Mouse (Mus musculus): Measurements from ENCODE around the gene En2. TPM values are rescaled to one million over a fixed set of nuclear protein-coding genes. Genes with fewer than 3 reads are reported as not detected.

Gene En2
- polyA plus RNA-seq, 1 experiment from 2014 or later: not detected

DNA sequence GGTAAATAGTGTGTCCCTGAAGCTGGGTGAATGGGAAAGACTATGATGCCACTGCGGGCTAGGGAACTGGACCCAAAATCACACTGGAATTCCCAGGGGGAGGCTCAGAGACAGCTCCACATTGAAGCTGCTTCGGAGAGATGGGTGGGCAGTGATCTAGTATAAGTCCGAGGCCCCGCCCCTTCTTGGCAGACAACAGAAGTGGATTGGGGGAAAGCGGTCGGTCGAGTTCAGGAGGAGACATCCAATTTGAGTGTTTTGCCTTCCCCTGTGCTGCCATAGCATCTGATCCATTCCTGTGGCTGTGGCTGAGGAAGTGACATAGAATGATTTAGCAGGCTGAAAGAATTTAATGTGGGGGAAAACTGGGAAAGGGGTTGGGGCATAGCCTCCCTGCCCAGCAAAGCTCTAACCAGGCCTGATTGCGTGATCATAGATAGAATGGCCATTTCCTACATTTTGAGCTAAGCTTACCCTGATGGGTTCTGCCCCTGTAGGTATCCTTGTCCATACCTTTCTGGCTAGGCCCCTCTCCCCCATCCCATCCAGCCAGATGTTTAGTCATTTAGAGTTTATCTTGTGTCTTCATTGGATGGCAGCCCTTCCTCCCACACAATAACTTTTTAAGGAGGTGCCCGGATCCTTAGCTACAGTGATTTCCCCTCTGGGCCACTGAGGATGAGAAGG lies 8.3 kb upstream of the En2 start:
- DNase-seq (ENCODE audit: low spot score) (no peak), ATAC-seq (ENCODE audit: insufficient number of reproducible peaks, low FRiP score, low TSS enrichment, low read depth) (no peak)
- H3K36me3 ChIP-seq (ENCODE audit: control insufficient read depth, insufficient read depth, low read length): no peaks in the 10 kb centered on the region
- H3K4me3 ChIP-seq (ENCODE audit: low read depth, low read length): no peak overlapping the region
- H3K27ac ChIP-seq (replicated peaks; ENCODE audit: low read depth, low read length): no peak overlapping the region
- no peak overlapping the region for H3K4me2 ChIP-seq (ENCODE audit: low read depth, severe bottlenecking)
- H3K9ac ChIP-seq (ENCODE audit: low read length): no peak overlapping the region
- no peaks in the 10 kb centered on the region for H3K9me3 ChIP-seq (ENCODE audit: control insufficient read depth, low read length)
- no peaks in the 10 kb centered on the region for H3K4me1 ChIP-seq (ENCODE audit: control insufficient read depth, insufficient read depth, low read length)
- H3K27me3 ChIP-seq (ENCODE audit: control insufficient read depth, insufficient read depth, low read length): peaks cover 69% of the 10 kb centered on the region
- WGBS: 5% methylated on average over 9 of the region's 9 CpGs

DNA sequence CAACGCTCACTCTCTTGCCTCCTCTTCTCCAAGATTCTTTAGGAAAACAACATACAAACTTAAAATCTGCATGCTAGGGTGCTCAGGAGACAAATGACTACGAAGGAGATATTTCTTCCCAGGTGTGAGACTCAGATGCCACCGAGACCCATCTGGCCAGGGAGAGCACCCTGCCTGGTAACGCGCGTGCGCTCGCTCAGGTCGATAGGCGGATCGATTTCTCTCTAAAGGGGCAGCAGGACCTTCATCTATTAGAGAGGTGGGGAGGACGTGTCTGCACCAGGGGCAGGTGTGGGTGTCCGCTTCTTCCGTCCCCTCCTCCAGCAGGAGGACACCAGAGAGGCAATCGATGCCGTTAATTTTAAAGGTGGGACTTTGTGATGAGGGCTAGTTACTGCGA lies 7.7 kb upstream of the En2 start:
- Histone ChIP-seq H3K36me3 (ENCODE audit: control insufficient read depth, insufficient read depth, low read length) (no peaks in the 10 kb centered on the region), H3K27ac (replicated peaks; ENCODE audit: low read depth, low read length) (no peak overlapping the region), H3K9ac (ENCODE audit: low read length) (no peak overlapping the region), H3K4me3 (ENCODE audit: low read depth, low read length) (no peak overlapping the region), H3K4me2 (ENCODE audit: low read depth, severe bottlenecking) (no peak overlapping the region; the same call in 1 of the 2 replicates), H3K27me3 (ENCODE audit: control insufficient read depth, insufficient read depth, low read length) (peaks cover 71% of the 10 kb centered on the region), H3K4me1 (ENCODE audit: control insufficient read depth, insufficient read depth, low read length) (no peaks in the 10 kb centered on the region), H3K9me3 (ENCODE audit: control insufficient read depth, low read length) (no peaks in the 10 kb centered on the region)
- no peak for DNase-seq (ENCODE audit: low spot score)
- WGBS: 3% methylated on average over 17 of the region's 17 CpGs
- ATAC-seq (ENCODE audit: insufficient number of reproducible peaks, low FRiP score, low TSS enrichment, low read depth): no peak

DNA sequence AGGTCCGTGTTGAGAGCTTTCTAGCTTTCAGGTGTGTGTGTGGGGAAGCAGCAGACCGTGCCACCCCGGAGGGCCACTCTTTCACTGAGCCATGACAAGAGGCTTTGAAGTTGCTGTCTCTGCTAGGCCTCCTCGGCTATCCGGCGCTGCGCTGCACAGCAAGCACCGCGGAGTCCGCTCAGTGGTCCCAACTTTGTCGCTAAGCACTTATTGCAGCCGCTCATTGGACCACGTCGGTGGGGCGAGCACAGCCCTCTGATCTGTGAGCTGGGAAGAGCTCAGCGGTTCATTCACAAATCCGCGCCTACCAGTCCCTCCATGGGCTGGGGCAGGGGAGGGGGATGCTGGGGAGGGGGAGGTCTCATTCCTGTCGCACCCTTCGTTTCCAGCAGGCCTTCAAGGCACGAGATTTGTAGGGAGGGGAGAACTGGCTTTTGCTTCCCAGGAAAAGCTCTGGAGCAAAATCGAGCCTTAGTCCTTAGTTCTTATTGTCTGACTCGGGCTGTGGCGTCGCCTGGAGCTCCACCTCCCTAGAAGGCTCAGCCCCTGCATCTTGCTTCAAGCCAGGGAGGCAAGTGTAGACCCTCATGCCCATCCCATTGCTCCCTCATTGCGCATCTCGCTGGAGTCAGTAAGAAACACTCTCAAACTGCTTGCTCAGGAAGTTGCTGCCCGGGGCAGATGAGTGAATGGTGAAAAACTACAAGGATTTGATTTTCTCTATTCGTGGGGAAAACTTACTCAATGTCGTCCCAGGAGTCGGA lies 7.0 kb upstream of the En2 start:
- H3K9me3 ChIP-seq (ENCODE audit: control insufficient read depth, low read length): no peaks in the 10 kb centered on the region
- no peak overlapping the region for H3K27ac ChIP-seq (replicated peaks; ENCODE audit: low read depth, low read length)
- H3K4me1 ChIP-seq (ENCODE audit: control insufficient read depth, insufficient read depth, low read length): no peaks in the 10 kb centered on the region
- ATAC-seq (ENCODE audit: insufficient number of reproducible peaks, low FRiP score, low TSS enrichment, low read depth): peak; percentile 46; the same call in 1 of the 2 replicates
- H3K27me3 ChIP-seq (ENCODE audit: control insufficient read depth, insufficient read depth, low read length): peaks cover 77% of the 10 kb centered on the region
- under 1% methylated on average over 31 of the region's 31 CpGs for WGBS
- DNase-seq (ENCODE audit: low spot score): peak; percentile 63
- no peak overlapping the region for H3K9ac ChIP-seq (ENCODE audit: low read length)
- H3K4me2 ChIP-seq (ENCODE audit: low read depth, severe bottlenecking): no peak overlapping the region; the same call in 1 of the 2 replicates
- peak overlapping the region; percentile 2; the same call in 1 of the 2 replicates for H3K4me3 ChIP-seq (ENCODE audit: low read depth, low read length)
- H3K36me3 ChIP-seq (ENCODE audit: control insufficient read depth, insufficient read depth, low read length): no peaks in the 10 kb centered on the region

DNA sequence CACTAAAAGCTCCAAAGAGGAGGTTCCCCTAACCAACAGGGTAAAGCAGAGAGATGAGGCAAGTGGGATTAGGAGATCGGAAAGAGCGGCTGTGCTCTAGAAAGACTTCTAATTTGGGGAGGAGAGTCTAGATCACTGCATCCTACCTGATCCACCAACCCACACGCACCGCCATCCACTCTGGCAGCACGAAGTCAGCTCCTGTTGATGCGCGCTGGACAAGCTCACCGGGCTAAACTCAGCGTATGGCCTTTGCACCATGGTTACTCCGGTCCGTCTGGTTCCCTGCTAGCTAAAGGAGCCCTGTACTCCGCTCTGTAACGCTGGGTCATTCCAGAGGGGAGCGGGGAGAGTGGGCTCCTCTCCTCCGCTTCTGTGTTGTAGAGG lies 6.4 kb upstream of the En2 start:
- Histone ChIP-seq H3K4me3 (ENCODE audit: low read depth, low read length) (no peak overlapping the region), H3K4me1 (ENCODE audit: control insufficient read depth, insufficient read depth, low read length) (no peaks in the 10 kb centered on the region), H3K9me3 (ENCODE audit: control insufficient read depth, low read length) (no peaks in the 10 kb centered on the region), H3K9ac (ENCODE audit: low read length) (no peak overlapping the region), H3K27me3 (ENCODE audit: control insufficient read depth, insufficient read depth, low read length) (peaks cover 81% of the 10 kb centered on the region), H3K4me2 (ENCODE audit: low read depth, severe bottlenecking) (no peak overlapping the region), H3K27ac (replicated peaks; ENCODE audit: low read depth, low read length) (no peak overlapping the region), H3K36me3 (ENCODE audit: control insufficient read depth, insufficient read depth, low read length) (no peaks in the 10 kb centered on the region)
- 2% methylated on average over 15 of the region's 15 CpGs for WGBS
- ATAC-seq (ENCODE audit: insufficient number of reproducible peaks, low FRiP score, low TSS enrichment, low read depth): no peak
- peak; percentile 42 for DNase-seq (ENCODE audit: low spot score)

DNA sequence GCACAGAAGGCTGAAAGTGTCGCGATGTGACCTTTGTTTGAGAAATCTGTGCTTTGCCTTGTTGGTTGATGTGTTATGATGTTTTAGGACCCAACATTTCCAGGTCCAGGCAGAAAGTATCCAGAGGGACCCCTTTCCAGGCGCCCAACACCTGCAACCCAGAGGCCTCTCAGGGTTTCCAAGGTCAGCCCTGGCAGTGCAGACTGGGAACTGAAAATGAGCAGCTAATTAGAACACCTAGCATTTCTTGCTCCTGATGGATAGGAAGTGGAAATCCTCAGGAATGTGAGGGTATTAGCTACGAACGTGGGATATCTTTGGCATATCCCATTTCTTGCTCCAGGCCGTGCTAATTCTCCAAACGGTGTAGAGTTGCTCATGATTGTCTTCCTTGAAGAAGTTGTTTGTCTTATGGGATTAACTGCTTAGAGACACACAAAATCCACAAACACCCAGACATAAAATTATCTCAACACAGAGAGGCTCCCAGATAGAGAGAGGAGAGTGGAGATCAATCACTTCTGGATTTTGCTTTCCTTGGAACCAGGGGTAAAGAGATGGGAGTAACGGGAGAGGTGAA lies 5.5 kb upstream of the En2 start:
- WGBS: under 1% methylated on average over 8 of the region's 8 CpGs
- peaks cover 90% of the 10 kb centered on the region for H3K27me3 ChIP-seq (ENCODE audit: control insufficient read depth, insufficient read depth, low read length)
- H3K4me2 ChIP-seq (ENCODE audit: low read depth, severe bottlenecking): no peak overlapping the region
- ATAC-seq (ENCODE audit: insufficient number of reproducible peaks, low FRiP score, low TSS enrichment, low read depth) (no peak), DNase-seq (ENCODE audit: low spot score) (peak; percentile 45)
- no peaks in the 10 kb centered on the region for H3K36me3 ChIP-seq (ENCODE audit: control insufficient read depth, insufficient read depth, low read length)
- no peaks in the 10 kb centered on the region for H3K9me3 ChIP-seq (ENCODE audit: control insufficient read depth, low read length)
- H3K27ac ChIP-seq (replicated peaks; ENCODE audit: low read depth, low read length): no peak overlapping the region
- no peak overlapping the region for H3K9ac ChIP-seq (ENCODE audit: low read length)
- no peak overlapping the region for H3K4me3 ChIP-seq (ENCODE audit: low read depth, low read length)
- no peaks in the 10 kb centered on the region for H3K4me1 ChIP-seq (ENCODE audit: control insufficient read depth, insufficient read depth, low read length)

DNA sequence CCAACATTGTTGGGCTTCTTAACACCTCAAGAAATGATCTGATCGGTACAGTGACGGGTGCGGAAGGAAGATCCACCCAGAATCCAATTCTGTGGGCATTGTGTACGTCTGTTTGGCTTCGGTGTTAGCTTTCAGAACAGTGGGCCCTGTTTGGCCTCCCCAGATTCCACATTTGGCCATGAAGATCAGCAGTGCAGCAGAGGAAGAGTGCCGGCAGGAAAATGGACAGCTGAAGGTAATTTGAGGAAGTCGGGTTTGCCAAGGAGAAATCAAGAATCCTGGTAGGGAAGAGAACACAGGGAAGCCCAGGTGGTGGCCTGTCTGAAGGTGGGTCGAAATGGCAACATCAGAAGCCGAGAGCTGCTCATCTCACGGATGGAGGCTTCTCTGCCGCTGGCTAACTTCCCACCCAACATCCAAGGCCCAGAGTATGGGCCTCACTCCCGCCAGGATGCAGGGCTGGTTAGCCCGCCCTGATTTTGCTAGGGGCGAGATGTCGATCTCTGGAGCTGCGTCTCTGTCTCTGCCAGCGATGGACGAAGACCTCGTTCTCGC lies 4.0 kb upstream of the En2 start:
- H3K4me2 ChIP-seq (ENCODE audit: low read depth, severe bottlenecking): no peak overlapping the region
- no peak for ATAC-seq (ENCODE audit: insufficient number of reproducible peaks, low FRiP score, low TSS enrichment, low read depth)
- no peak overlapping the region for H3K4me3 ChIP-seq (ENCODE audit: low read depth, low read length)

GRCm38 (mm10) chr5:28161938-28162402 lies 3.5 kb upstream of the En2 start:
- Histone ChIP-seq H3K36me3 (ENCODE audit: control insufficient read depth, insufficient read depth, low read length) (no peaks in the 10 kb centered on the region), H3K27ac (replicated peaks; ENCODE audit: low read depth, low read length) (no peak overlapping the region), H3K4me3 (ENCODE audit: low read depth, low read length) (no peak overlapping the region), H3K9ac (ENCODE audit: low read length) (no peak overlapping the region), H3K4me2 (ENCODE audit: low read depth, severe bottlenecking) (no peak overlapping the region), H3K9me3 (ENCODE audit: control insufficient read depth, low read length) (no peaks in the 10 kb centered on the region), H3K4me1 (ENCODE audit: control insufficient read depth, insufficient read depth, low read length) (peaks cover 11% of the 10 kb centered on the region; the same call in 1 of the 2 replicates), H3K27me3 (ENCODE audit: control insufficient read depth, insufficient read depth, low read length) (peaks cover 95% of the 10 kb centered on the region)
- WGBS: under 1% methylated on average over 24 of the region's 24 CpGs
- ATAC-seq (ENCODE audit: insufficient number of reproducible peaks, low FRiP score, low TSS enrichment, low read depth): no peak
- DNase-seq (ENCODE audit: low spot score): no peak

More for the DNA sequence above, 4.0 kb upstream of the En2 start:
- peak; percentile 62 for DNase-seq (ENCODE audit: low spot score)
- H3K9me3 ChIP-seq (ENCODE audit: control insufficient read depth, low read length): no peaks in the 10 kb centered on the region
- H3K9ac ChIP-seq (ENCODE audit: low read length): no peak overlapping the region
- H3K4me1 ChIP-seq (ENCODE audit: control insufficient read depth, insufficient read depth, low read length): peaks cover 7% of the 10 kb centered on the region; the same call in 1 of the 2 replicates
- 1% methylated on average over 20 of the region's 20 CpGs for WGBS
- H3K27ac ChIP-seq (replicated peaks; ENCODE audit: low read depth, low read length): no peak overlapping the region
- no peaks in the 10 kb centered on the region for H3K36me3 ChIP-seq (ENCODE audit: control insufficient read depth, insufficient read depth, low read length)
- H3K27me3 ChIP-seq (ENCODE audit: control insufficient read depth, insufficient read depth, low read length): peaks cover 95% of the 10 kb centered on the region

DNA sequence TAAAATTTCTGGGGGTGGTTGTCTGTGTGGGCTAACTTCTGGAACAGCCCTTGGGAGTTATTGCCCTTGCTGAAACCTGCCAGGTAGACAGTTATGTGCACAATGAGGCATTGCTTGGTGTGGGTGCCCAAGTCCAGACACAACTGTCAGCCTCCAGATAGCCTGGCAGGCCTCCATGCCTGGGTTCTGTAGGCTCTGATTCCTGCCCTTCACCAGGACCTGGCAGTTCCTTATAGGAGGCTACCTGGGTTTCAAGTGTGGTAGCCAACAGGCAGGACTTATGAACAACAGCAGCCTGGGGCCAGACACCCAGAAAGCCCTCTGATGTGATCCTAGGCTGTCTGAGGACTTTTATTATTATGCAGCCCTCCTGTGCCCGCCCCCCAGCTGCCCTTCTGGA lies 1.6 kb upstream of the En2 start:
- Histone ChIP-seq H3K36me3 (ENCODE audit: control insufficient read depth, insufficient read depth, low read length) (no peaks in the 10 kb centered on the region), H3K4me2 (ENCODE audit: low read depth, severe bottlenecking) (no peak overlapping the region), H3K9me3 (ENCODE audit: control insufficient read depth, low read length) (no peaks in the 10 kb centered on the region), H3K27me3 (ENCODE audit: control insufficient read depth, insufficient read depth, low read length) (peaks cover 92% of the 10 kb centered on the region), H3K4me3 (ENCODE audit: low read depth, low read length) (no peak overlapping the region), H3K27ac (replicated peaks; ENCODE audit: low read depth, low read length) (no peak overlapping the region), H3K4me1 (ENCODE audit: control insufficient read depth, insufficient read depth, low read length) (peaks cover 12% of the 10 kb centered on the region; the same call in 1 of the 2 replicates), H3K9ac (ENCODE audit: low read length) (no peak overlapping the region)
- DNase-seq (ENCODE audit: low spot score) (no peak), ATAC-seq (ENCODE audit: insufficient number of reproducible peaks, low FRiP score, low TSS enrichment, low read depth) (no peak)
- WGBS: 7% methylated on average over 1 of the region's 1 CpGs
